Mouse (Mus musculus) ES-Bruce4 (cell line): Measurements from ENCODE around the gene Gmcl1. TPM values are rescaled to one million over a fixed set of nuclear protein-coding genes. Genes with fewer than 3 reads are reported as not detected.

Source experiments
- H3K27ac ChIP-seq: 2 replicates; pipeline ENCODE4 v1.5.1; 2012; ENCODE audit warnings: low read length, inconsistent platforms; ENCODE audit not compliant: insufficient read depth
- H3K27me3 ChIP-seq: 2 replicates; pipeline ENCODE4 v1.6.1; 2012; ENCODE audit warnings: mild to moderate bottlenecking, low read length, inconsistent platforms; ENCODE audit not compliant: control insufficient read depth, poor library complexity, insufficient read depth, severe bottlenecking
- H3K36me3 ChIP-seq: 2 replicates; pipeline ENCODE4 v1.6.1; 2012; ENCODE audit warnings: inconsistent platforms, mild to moderate bottlenecking, low read length, moderate library complexity; ENCODE audit not compliant: control insufficient read depth, poor library complexity, insufficient read depth, severe bottlenecking
- H3K4me1 ChIP-seq: one replicate; pipeline ENCODE4 v1.8.1; 2011; ENCODE audit warnings: low read length; ENCODE audit not compliant: control insufficient read depth, insufficient read depth
- H3K4me3 ChIP-seq: 2 replicates; pipeline ENCODE4 v1.5.1; 2011; ENCODE audit warnings: low read depth, mild to moderate bottlenecking, low read length
- H3K9ac ChIP-seq: 2 replicates; pipeline ENCODE4 v1.6.1; 2012; ENCODE audit warnings: low read depth, mild to moderate bottlenecking, inconsistent platforms; ENCODE audit not compliant: poor library complexity, severe bottlenecking
- H3K9me3 ChIP-seq: replicated peaks from 2 replicates; pipeline ENCODE4 v1.6.1; 2012; ENCODE audit warnings: mild to moderate bottlenecking, low read length, inconsistent platforms; ENCODE audit not compliant: control insufficient read depth, poor library complexity, insufficient read depth, severe bottlenecking
- CTCF ChIP-seq: IDR thresholded peaks from one replicate; pipeline ENCODE4 v1.8.1; 2011; ENCODE audit warnings: low read depth, low read length
- EP300 ChIP-seq: IDR thresholded peaks from 2 replicates; pipeline ENCODE4 v1.6.1; 2011; ENCODE audit warnings: low read depth, low read length; ENCODE audit not compliant: insufficient read depth
- POLR2A ChIP-seq: IDR thresholded peaks from one replicate; pipeline ENCODE4 v1.8.1; 2011; ENCODE audit warnings: low read length; ENCODE audit not compliant: insufficient read depth
- polyA plus RNA-seq: library from polyadenylated mRNA; stranded (reverse); fragments of >200 nt; gene quantifications from 2 replicates; pipeline ENCODE4 v1.2.4, GENCODE M21; 2011; ENCODE audit warnings: low read depth; ENCODE audit not compliant: missing spikeins, insufficient read depth, insufficient read length

Gene Gmcl1
- polyA plus RNA-seq, 1 experiment = 22.9 TPM

DNA sequence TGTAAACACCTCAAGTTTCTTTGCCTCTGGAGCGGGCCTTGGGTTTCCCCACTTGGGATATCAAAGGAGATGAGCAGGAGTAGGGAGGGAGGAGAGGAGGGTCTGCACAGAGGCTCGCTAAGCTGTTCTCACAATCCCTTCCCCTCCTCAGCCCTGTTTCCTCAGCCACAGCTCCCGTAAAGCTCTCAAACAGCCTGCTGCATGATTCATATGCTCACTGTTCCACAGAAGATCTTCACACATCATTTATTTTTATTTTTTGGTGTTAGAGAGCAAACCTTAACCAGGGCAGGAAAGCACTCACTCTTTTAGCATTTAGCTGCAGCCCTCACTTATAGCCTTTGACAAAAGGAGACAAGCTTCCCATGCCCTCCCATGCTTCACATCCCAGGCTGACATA, 11.2 kb downstream of the Gmcl1 start:
- H3K36me3 ChIP-seq = no peaks in the 10 kb centered on the region
- no peak overlapping the region for H3K27ac ChIP-seq
- TF ChIP-seq POLR2A (no peak), CTCF (no peak), EP300 (no peak)

DNA sequence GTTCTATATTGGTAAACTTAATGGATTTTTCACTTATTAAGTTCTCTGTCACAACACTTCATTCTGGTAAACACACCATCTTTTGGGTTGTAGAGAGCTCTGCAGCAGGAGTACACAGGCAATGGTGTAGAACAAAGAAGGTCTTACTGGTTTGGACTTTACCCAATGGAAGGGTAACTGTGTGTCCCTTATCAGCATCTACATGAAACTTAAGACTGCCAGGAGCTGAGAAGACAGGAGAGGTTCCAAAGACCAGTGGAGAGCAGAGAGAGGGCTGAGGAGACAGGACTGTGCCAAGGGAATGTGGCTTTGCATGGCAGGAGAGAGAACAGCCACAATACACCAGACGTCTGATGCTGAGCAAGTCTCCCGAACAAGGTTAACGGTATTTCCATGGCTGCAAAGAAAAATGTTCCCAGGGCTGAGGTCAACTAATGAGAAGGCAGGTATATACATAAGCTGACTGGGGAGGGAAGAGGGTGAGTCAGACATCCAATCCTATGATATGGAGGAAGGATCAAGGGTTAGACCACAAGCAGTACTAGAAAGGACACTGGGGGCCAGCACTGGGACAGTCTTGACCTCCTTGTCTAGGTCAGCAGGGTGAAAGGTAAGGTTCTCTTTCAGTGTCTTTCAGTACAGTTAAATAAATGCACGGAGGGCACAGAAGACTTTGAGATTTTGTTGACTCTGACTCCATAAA, 25.0 kb downstream of the Gmcl1 start:
- H3K27ac ChIP-seq = no peak overlapping the region
- H3K9me3 ChIP-seq = no peaks in the 10 kb centered on the region
- H3K4me3 ChIP-seq = no peak overlapping the region
- H3K9ac ChIP-seq = no peak overlapping the region
- peaks cover 5% of the 10 kb centered on the region; the same call in 1 of the 2 replicates for H3K36me3 ChIP-seq
- H3K27me3 ChIP-seq = no peaks in the 10 kb centered on the region
- H3K4me1 ChIP-seq = no peaks in the 10 kb centered on the region
- TF ChIP-seq POLR2A (no peak), EP300 (no peak), CTCF (no peak)

More for the DNA sequence above, 11.2 kb downstream of the Gmcl1 start:
- no peaks in the 10 kb centered on the region for H3K9me3 ChIP-seq
- H3K4me3 ChIP-seq = no peak overlapping the region
- H3K9ac ChIP-seq = no peak overlapping the region
- no peaks in the 10 kb centered on the region for H3K27me3 ChIP-seq
- H3K4me1 ChIP-seq = no peaks in the 10 kb centered on the region

GRCm38 (mm10) chr6:86702577-86702976, 30.6 kb downstream of the Gmcl1 start:
- Histone ChIP-seq H3K4me1 (no peaks in the 10 kb centered on the region), H3K36me3 (peaks cover 3% of the 10 kb centered on the region; the same call in 1 of the 2 replicates), H3K27me3 (no peaks in the 10 kb centered on the region), H3K4me3 (no peak overlapping the region), H3K9me3 (no peaks in the 10 kb centered on the region), H3K27ac (no peak overlapping the region), H3K9ac (no peak overlapping the region)
- no peak for TF ChIP-seq CTCF
- no peak for TF ChIP-seq EP300
- no peak for TF ChIP-seq POLR2A

DNA sequence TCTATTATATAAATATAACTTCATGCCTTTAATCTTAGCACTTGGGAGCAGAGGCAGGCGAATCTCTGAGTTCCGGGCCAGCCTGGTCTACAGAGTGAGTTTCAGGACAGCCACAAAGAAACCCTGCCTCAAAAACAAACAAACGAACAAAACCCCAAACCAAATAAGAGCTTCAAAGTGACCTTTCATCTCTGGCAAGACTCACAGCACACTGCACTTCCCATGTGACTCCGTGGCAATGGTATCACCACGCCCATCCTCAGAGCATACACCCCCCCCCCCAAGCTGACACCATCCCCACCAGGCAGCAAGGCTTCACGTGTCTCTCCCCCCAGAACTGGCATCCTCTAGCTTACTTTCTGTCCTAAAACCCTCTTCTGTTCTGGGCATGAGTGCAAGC, 35.3 kb downstream of the Gmcl1 start:
- H3K27me3 ChIP-seq = no peaks in the 10 kb centered on the region
- H3K9ac ChIP-seq = no peak overlapping the region
- no peaks in the 10 kb centered on the region for H3K9me3 ChIP-seq
- TF ChIP-seq CTCF (no peak), EP300 (no peak), POLR2A (no peak)
- H3K27ac ChIP-seq = no peak overlapping the region
- no peaks in the 10 kb centered on the region for H3K4me1 ChIP-seq
- no peak overlapping the region for H3K4me3 ChIP-seq
- no peaks in the 10 kb centered on the region for H3K36me3 ChIP-seq

- no peak for TF ChIP-seq CTCF
- H3K36me3 ChIP-seq = no peaks in the 10 kb centered on the region
Measured at GRCm38 (mm10) chr6:86696213-86696612, 37.0 kb downstream of the Gmcl1 start.

GRCm38 (mm10) chr6:86694465-86694864, 38.7 kb downstream of the Gmcl1 start:
- Histone ChIP-seq H3K36me3 (peaks cover 2% of the 10 kb centered on the region; the same call in 1 of the 2 replicates), H3K4me3 (no peak overlapping the region), H3K4me1 (no peaks in the 10 kb centered on the region), H3K9ac (no peak overlapping the region), H3K27me3 (no peaks in the 10 kb centered on the region), H3K9me3 (no peaks in the 10 kb centered on the region), H3K27ac (no peak overlapping the region)
- no peak for TF ChIP-seq POLR2A
- TF ChIP-seq EP300 = no peak
- TF ChIP-seq CTCF = peak; percentile 69

More at GRCm38 (mm10) chr6:86696213-86696612, 37.0 kb downstream of the Gmcl1 start:
- no peaks in the 10 kb centered on the region for H3K4me1 ChIP-seq
- H3K9ac ChIP-seq = no peak overlapping the region
- H3K27ac ChIP-seq = no peak overlapping the region
- no peaks in the 10 kb centered on the region for H3K9me3 ChIP-seq
- no peaks in the 10 kb centered on the region for H3K27me3 ChIP-seq
- no peak overlapping the region for H3K4me3 ChIP-seq
